Mouse (Mus musculus) embryonic facial prominence, embryonic 15.5 days (tissue): ENCODE measurements around the gene Mbd4. TPM values are rescaled to one million over a fixed set of nuclear protein-coding genes. Genes with fewer than 3 reads are reported as not detected.
A peak's percentile ranks its signal among the peaks of the same experiment; 100 is the strongest.
"Not testable (repeated sequence)": the region's sequence is repeated elsewhere in the genome, so short reads cannot be mapped to it uniquely, and the experiment has no call there.

Source experiments
- ATAC-seq: fragments of 200-750 bp; cut with Nextera tagmentation; 2 replicates; pipeline ENCODE4 v1.8.0; 2017; ENCODE audit warnings: low read depth, moderate TSS enrichment; ENCODE audit not compliant: insufficient number of reproducible peaks, low FRiP score, low TSS enrichment
- H3K27ac ChIP-seq: fragments of 300-500 bp; sonication (generic); replicated peaks from 2 replicates; pipeline ENCODE4 v1.5.1; 2015; ENCODE audit warnings: mild to moderate bottlenecking, inconsistent platforms
- H3K27me3 ChIP-seq: fragments of 300-500 bp; sonication (generic); 2 replicates; pipeline ENCODE4 v1.6.1; 2015; ENCODE audit warnings: inconsistent platforms
- H3K36me3 ChIP-seq: fragments of 300-500 bp; sonication (generic); 2 replicates; pipeline ENCODE4 v1.6.1; 2015; ENCODE audit warnings: mild to moderate bottlenecking, inconsistent platforms
- H3K4me1 ChIP-seq: fragments of 300-500 bp; sonication (generic); 2 replicates; pipeline ENCODE4 v1.6.1; 2015; ENCODE audit warnings: inconsistent platforms
- H3K4me2 ChIP-seq: fragments of 300-500 bp; sonication (generic); replicated peaks from 2 replicates; pipeline ENCODE4 v1.6.1; 2015; ENCODE audit warnings: mild to moderate bottlenecking, inconsistent platforms
- H3K4me3 ChIP-seq: fragments of 300-500 bp; sonication (generic); replicated peaks from 2 replicates; pipeline ENCODE4 v1.5.1; 2015; ENCODE audit warnings: mild to moderate bottlenecking, inconsistent platforms
- H3K9ac ChIP-seq: fragments of 300-500 bp; sonication (generic); 2 replicates; pipeline ENCODE4 v1.6.1; 2015; ENCODE audit warnings: inconsistent platforms
- H3K9me3 ChIP-seq: fragments of 300-500 bp; sonication (generic); replicated peaks from 2 replicates; pipeline ENCODE4 v1.6.1; 2016; ENCODE audit warnings: inconsistent platforms
- WGBS: fragments of 180-500 bp; shearing (Covaris S2); methylation state at CpG from one replicate; pipeline ENCODE4 v1.1.7; 2015; 5-methylcytosine and 5-hydroxymethylcytosine counted together
- polyA plus RNA-seq: library from polyadenylated mRNA; unstranded; fragments of >200 nt; fragmentation: Nextera tagmentation; extraction: Ambion mirVana; gene quantifications from 2 replicates; pipeline ENCODE4 v1.2.1, GENCODE M21; 2015

Gene Mbd4
- polyA plus RNA-seq, 1 experiment from 2014 or later = 18.5 TPM

- no peaks in the 10 kb centered on the region for H3K27me3 ChIP-seq
- no peak overlapping the region for H3K27ac ChIP-seq
These were observed 19.3 kb downstream of the Mbd4 start for GRCm38 (mm10) chr6:115833861-115834260.

GRCm38 (mm10) chr6:115832152-115832850 is 20.9 kb downstream of the Mbd4 start:
- no peak overlapping the region for H3K4me2 ChIP-seq
- no peak overlapping the region for H3K9ac ChIP-seq
- H3K36me3 ChIP-seq = no peaks in the 10 kb centered on the region
- no peaks in the 10 kb centered on the region for H3K27me3 ChIP-seq
- no peaks in the 10 kb centered on the region for H3K4me1 ChIP-seq
- H3K9me3 ChIP-seq = no peaks in the 10 kb centered on the region
- WGBS = 78% methylated on average over 2 of the region's 2 CpGs
- H3K27ac ChIP-seq = no peak overlapping the region
- H3K4me3 ChIP-seq = no peak overlapping the region
- no peak for ATAC-seq

More at GRCm38 (mm10) chr6:115833861-115834260, 19.3 kb downstream of the Mbd4 start:
- Histone ChIP-seq H3K9ac (no peak overlapping the region), H3K9me3 (no peaks in the 10 kb centered on the region), H3K4me3 (no peak overlapping the region), H3K36me3 (no peaks in the 10 kb centered on the region), H3K4me2 (no peak overlapping the region), H3K4me1 (peaks cover 9% of the 10 kb centered on the region; the same call in 1 of the 2 replicates)
- no peak for ATAC-seq

- ATAC-seq = no peak
These were observed 22.2 kb downstream of the Mbd4 start for GRCm38 (mm10) chr6:115830779-115831601.

GRCm38 (mm10) chr6:115823850-115824464 is 29.2 kb downstream of the Mbd4 start:
- H3K4me1 ChIP-seq, H3K27ac ChIP-seq, H3K27me3 ChIP-seq, H3K36me3 ChIP-seq, H3K9me3 ChIP-seq, H3K9ac ChIP-seq: not testable (repeated sequence)
- peak; percentile 87 for ATAC-seq
- WGBS = 4% methylated on average over 5 of the region's 11 CpGs
- Histone ChIP-seq H3K4me3 (peak overlapping the region; percentile 28), H3K4me2 (peak overlapping the region; percentile 42)

More at GRCm38 (mm10) chr6:115830779-115831601, 22.2 kb downstream of the Mbd4 start:
- Histone ChIP-seq H3K36me3 (no peaks in the 10 kb centered on the region), H3K27ac (no peak overlapping the region), H3K4me1 (no peaks in the 10 kb centered on the region), H3K27me3 (no peaks in the 10 kb centered on the region), H3K9me3 (no peaks in the 10 kb centered on the region), H3K4me3 (no peak overlapping the region), H3K4me2 (no peak overlapping the region), H3K9ac (no peak overlapping the region)
- WGBS = 80% methylated on average over 6 of the region's 6 CpGs

GRCm38 (mm10) chr6:115821216-115821993 is 31.8 kb downstream of the Mbd4 start:
- WGBS = 85% methylated on average over 8 of the region's 8 CpGs
- no peaks in the 10 kb centered on the region for H3K9me3 ChIP-seq
- no peak overlapping the region for H3K9ac ChIP-seq
- H3K27ac ChIP-seq = no peak overlapping the region
- no peak overlapping the region for H3K4me3 ChIP-seq
- H3K27me3 ChIP-seq = no peaks in the 10 kb centered on the region
- no peaks in the 10 kb centered on the region for H3K36me3 ChIP-seq
- H3K4me2 ChIP-seq = no peak overlapping the region
- no peaks in the 10 kb centered on the region for H3K4me1 ChIP-seq
- no peak for ATAC-seq

GRCm38 (mm10) chr6:115818129-115818528 is 35.0 kb downstream of the Mbd4 start:
- no peak for ATAC-seq
- H3K9ac ChIP-seq = no peak overlapping the region
- no peaks in the 10 kb centered on the region for H3K4me1 ChIP-seq
- no peak overlapping the region for H3K4me3 ChIP-seq
- no peak overlapping the region for H3K27ac ChIP-seq
- WGBS = 70% methylated on average over 2 of the region's 2 CpGs
- no peaks in the 10 kb centered on the region for H3K27me3 ChIP-seq
- no peak overlapping the region for H3K4me2 ChIP-seq
- no peaks in the 10 kb centered on the region for H3K36me3 ChIP-seq
- no peaks in the 10 kb centered on the region for H3K9me3 ChIP-seq

GRCm38 (mm10) chr6:115815041-115815440 is 38.1 kb downstream of the Mbd4 start:
- no peak overlapping the region for H3K9ac ChIP-seq
- no peaks in the 10 kb centered on the region for H3K27me3 ChIP-seq
- H3K4me1 ChIP-seq = no peaks in the 10 kb centered on the region
- WGBS = 72% methylated on average over 4 of the region's 4 CpGs
- no peaks in the 10 kb centered on the region for H3K9me3 ChIP-seq
- H3K4me3 ChIP-seq = no peak overlapping the region
- no peak overlapping the region for H3K4me2 ChIP-seq
- ATAC-seq = no peak
- no peak overlapping the region for H3K27ac ChIP-seq
- H3K36me3 ChIP-seq = no peaks in the 10 kb centered on the region

- H3K36me3 ChIP-seq = no peaks in the 10 kb centered on the region
- no peak overlapping the region for H3K27ac ChIP-seq
- WGBS = 26% methylated on average over 4 of the region's 4 CpGs
- H3K4me3 ChIP-seq = no peak overlapping the region
- no peaks in the 10 kb centered on the region for H3K27me3 ChIP-seq
- no peaks in the 10 kb centered on the region for H3K9me3 ChIP-seq
- H3K9ac ChIP-seq = no peak overlapping the region
- H3K4me2 ChIP-seq = no peak overlapping the region
- ATAC-seq = 0 out of 2 replicates have a peak, but pooled peaks have one; percentile 25
- H3K4me1 ChIP-seq = no peaks in the 10 kb centered on the region
These were observed 39.1 kb downstream of the Mbd4 start for GRCm38 (mm10) chr6:115814104-115814503.

GRCm38 (mm10) chr6:115811606-115812005 is 41.6 kb downstream of the Mbd4 start:
- no peak overlapping the region for H3K4me3 ChIP-seq
- peaks cover 8% of the 10 kb centered on the region for H3K36me3 ChIP-seq
- ATAC-seq = no peak
- no peak overlapping the region for H3K9ac ChIP-seq
- H3K4me2 ChIP-seq = no peak overlapping the region
- H3K9me3 ChIP-seq = no peaks in the 10 kb centered on the region
- 65% methylated on average over 8 of the region's 8 CpGs for WGBS
- H3K27me3 ChIP-seq = no peaks in the 10 kb centered on the region
- no peak overlapping the region for H3K27ac ChIP-seq
- peaks cover 9% of the 10 kb centered on the region for H3K4me1 ChIP-seq

- no peaks in the 10 kb centered on the region for H3K9me3 ChIP-seq
- no peaks in the 10 kb centered on the region for H3K27me3 ChIP-seq
- peak within 1 kb of the TSS; percentile 80 for H3K4me2 ChIP-seq
- peak; percentile 86 for ATAC-seq
- H3K36me3 ChIP-seq = peaks cover 37% of the 10 kb centered on the region
- WGBS = under 1% methylated on average over 47 of the region's 47 CpGs
- peak within 1 kb of the TSS; percentile 97 for H3K27ac ChIP-seq
- H3K4me3 ChIP-seq = peak within 1 kb of the TSS; percentile 77
- H3K9ac ChIP-seq = peak within 1 kb of the TSS; percentile 85
- H3K4me1 ChIP-seq = peaks cover 22% of the 10 kb centered on the region
These were observed 44.5 kb downstream of the Mbd4 start, which contains the start of gene Rpl32 for GRCm38 (mm10) chr6:115808488-115809231. Rpl32 (minus strand) TSS chr6:115808747.
